Mouse (Mus musculus) heart, embryonic 16.5 days (tissue): ENCODE measurements at regions not wholly inside any gene's neighbourhood (a gene's known extent, or its start where the extent isn't known, plus 50 kb on each side); places are given as distances from the start of the nearest gene placed in this dataset.

Source experiments
- ATAC-seq: fragments of 200-750 bp; cut with Nextera tagmentation; replicated peaks from 2 replicates; pipeline ENCODE4 v1.8.0; 2017; ENCODE audit warnings: moderate number of reproducible peaks; ENCODE audit not compliant: insufficient read depth, low FRiP score; ENCODE audit errors: extremely low read depth
- H3K27ac ChIP-seq: fragments of 300-500 bp; sonication (generic); 2 replicates; pipeline ENCODE4 v1.5.1; 2014; ENCODE audit warnings: mild to moderate bottlenecking, low read length, control low read depth, moderate library complexity
- H3K27me3 ChIP-seq: fragments of 300-500 bp; sonication (generic); 2 replicates; pipeline ENCODE4 v1.6.1; 2014; ENCODE audit warnings: low read length, mixed read lengths; ENCODE audit not compliant: control insufficient read depth, insufficient read depth
- H3K36me3 ChIP-seq: fragments of 300-500 bp; sonication (generic); 2 replicates; pipeline ENCODE4 v1.6.1; 2014; ENCODE audit not compliant: control insufficient read depth, insufficient read depth
- H3K4me1 ChIP-seq: fragments of 300-500 bp; sonication (generic); 2 replicates; pipeline ENCODE4 v1.6.1; 2014; ENCODE audit warnings: low read length, mixed read lengths; ENCODE audit not compliant: control insufficient read depth, insufficient read depth
- H3K4me2 ChIP-seq: fragments of 300-500 bp; sonication (generic); 2 replicates; pipeline ENCODE4 v1.6.1; 2014; ENCODE audit warnings: low read depth, mild to moderate bottlenecking, control low read depth, low read length
- H3K4me3 ChIP-seq: fragments of 300-500 bp; sonication (generic); 2 replicates; pipeline ENCODE4 v1.5.1; 2014; ENCODE audit warnings: mild to moderate bottlenecking, control low read depth, low read length
- H3K9ac ChIP-seq: fragments of 300-500 bp; sonication (generic); 2 replicates; pipeline ENCODE4 v1.6.1; 2014; ENCODE audit warnings: low read length, control low read depth
- H3K9me3 ChIP-seq: fragments of 300-500 bp; sonication (generic); replicated peaks from 2 replicates; pipeline ENCODE4 v1.6.1; 2016; ENCODE audit warnings: low read length; ENCODE audit not compliant: control insufficient read depth
- WGBS: fragments of 180-500 bp; shearing (Covaris S2); extraction: QIAGEN DNeasy Blood & Tissue Kit; methylation state at CpG from one replicate; pipeline ENCODE4 v1.1.7; 2014; 5-methylcytosine and 5-hydroxymethylcytosine counted together

DNA sequence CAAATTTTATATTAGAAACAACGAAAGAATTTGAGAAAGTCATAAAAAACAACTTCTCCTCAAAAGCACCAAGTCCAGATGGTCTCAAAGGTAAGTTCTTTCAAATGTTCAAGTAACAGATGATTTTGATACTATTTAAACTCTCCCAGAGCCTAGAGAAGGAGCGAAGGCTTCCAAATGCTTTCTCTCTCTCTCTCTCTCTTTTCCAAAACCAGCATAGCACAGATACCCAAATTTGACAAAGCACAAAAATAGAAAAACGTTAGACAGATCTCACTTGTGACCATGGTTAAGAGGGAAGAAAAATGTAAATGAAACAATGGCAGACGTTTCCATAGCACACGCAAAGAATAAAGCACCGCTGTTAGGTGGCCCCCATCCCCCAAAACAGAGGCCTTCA lies 158.7 kb upstream of the Wscd1 start:
- H3K4me1 ChIP-seq, result no peaks in the 10 kb centered on the region
- no peaks in the 10 kb centered on the region for H3K36me3 ChIP-seq
- no peaks in the 10 kb centered on the region for H3K27me3 ChIP-seq
- no peaks in the 10 kb centered on the region for H3K9me3 ChIP-seq
- no peak overlapping the region for H3K9ac ChIP-seq
- no peak overlapping the region for H3K4me3 ChIP-seq
- ATAC-seq, result no peak
- H3K4me2 ChIP-seq, result no peak overlapping the region
- WGBS, result 79% methylated on average over 6 of the region's 6 CpGs
- H3K27ac ChIP-seq, result no peak overlapping the region

DNA sequence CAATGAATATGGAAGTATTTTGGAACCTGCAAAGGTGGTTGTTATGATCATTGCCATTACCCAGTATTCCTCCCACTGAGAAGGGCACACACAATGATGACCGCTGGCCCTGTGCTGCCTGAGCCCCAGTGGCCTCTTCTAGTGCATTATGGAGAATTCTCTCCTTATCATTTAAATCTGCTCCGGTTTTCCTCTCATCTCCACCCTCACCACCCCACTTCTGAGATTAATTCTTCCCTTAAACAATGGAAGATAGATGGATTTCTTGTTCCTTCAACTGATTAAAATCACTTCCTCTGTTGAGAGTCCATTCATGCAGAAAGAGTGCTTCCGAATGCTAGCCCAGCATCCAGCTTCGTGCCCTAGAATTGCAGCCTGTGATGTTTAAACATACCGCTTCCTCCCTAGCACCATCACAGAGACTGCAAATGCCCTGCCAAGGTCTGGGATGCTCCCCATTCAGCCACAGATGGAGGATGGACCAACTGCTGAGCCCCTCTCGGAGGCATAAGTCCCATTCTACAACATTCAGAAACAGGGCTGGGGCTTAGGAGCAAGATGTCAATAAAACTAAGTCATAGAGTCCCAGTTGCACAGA lies 155.4 kb upstream of the Wscd1 start:
- 67% methylated on average over 6 of the region's 6 CpGs for WGBS
- H3K9ac ChIP-seq, result no peak overlapping the region
- no peak for ATAC-seq
- H3K4me1 ChIP-seq, result no peaks in the 10 kb centered on the region
- no peaks in the 10 kb centered on the region for H3K9me3 ChIP-seq
- H3K27me3 ChIP-seq, result no peaks in the 10 kb centered on the region
- no peak overlapping the region for H3K27ac ChIP-seq
- no peak overlapping the region for H3K4me2 ChIP-seq
- no peak overlapping the region for H3K4me3 ChIP-seq
- no peaks in the 10 kb centered on the region for H3K36me3 ChIP-seq

DNA sequence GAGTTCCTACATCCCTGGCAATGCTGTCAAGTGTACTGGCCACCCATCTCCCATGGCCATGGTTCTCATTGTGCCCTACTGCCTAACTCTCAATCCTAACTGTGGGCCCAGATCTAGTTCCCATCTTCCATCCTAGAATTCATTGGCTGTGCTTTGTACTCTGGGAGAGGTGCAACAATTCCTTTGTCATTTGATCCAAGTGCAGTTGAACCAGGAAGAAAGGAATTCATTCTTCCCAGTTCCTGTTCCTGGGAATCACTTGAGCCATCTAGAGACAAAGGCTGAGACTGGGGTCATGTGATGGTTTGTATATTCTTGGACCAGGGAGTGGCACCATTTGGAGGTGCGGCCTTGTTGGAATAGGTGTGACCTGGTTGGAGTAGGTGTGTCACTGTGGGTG lies 152.0 kb upstream of the Wscd1 start:
- no peak for ATAC-seq
- WGBS, result 76% methylated on average over 1 of the region's 1 CpGs
- H3K27ac ChIP-seq, result no peak overlapping the region
- H3K9me3 ChIP-seq, result no peaks in the 10 kb centered on the region
- no peaks in the 10 kb centered on the region for H3K36me3 ChIP-seq
- H3K4me3 ChIP-seq, result no peak overlapping the region
- H3K4me1 ChIP-seq, result no peaks in the 10 kb centered on the region
- no peaks in the 10 kb centered on the region for H3K27me3 ChIP-seq
- H3K9ac ChIP-seq, result no peak overlapping the region
- no peak overlapping the region for H3K4me2 ChIP-seq

DNA sequence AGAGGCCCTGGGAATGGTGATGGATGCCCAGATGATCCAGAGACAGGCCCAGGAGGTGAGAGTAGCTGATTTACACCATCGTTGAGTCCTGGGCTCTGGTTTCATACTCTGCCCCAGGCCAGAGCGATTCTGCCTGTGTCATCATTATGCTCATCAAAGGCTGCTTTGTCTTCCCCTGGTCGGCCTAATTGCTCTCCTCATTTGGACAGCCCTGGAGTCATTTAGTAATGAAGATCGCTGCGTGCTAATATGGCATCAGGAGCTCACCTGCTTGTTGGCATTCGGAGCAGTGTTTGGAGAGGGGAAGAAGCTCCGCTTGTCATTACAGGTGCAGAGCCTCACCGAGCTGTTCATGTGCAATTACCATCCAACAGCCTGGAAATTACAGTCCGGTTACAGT lies 138.9 kb upstream of the Wscd1 start:
- H3K9ac ChIP-seq, result no peak overlapping the region
- H3K4me2 ChIP-seq, result no peak overlapping the region
- H3K27me3 ChIP-seq, result no peaks in the 10 kb centered on the region
- H3K36me3 ChIP-seq, result no peaks in the 10 kb centered on the region
- H3K4me1 ChIP-seq, result no peaks in the 10 kb centered on the region
- no peak overlapping the region for H3K4me3 ChIP-seq
- WGBS, result 81% methylated on average over 9 of the region's 9 CpGs
- no peak overlapping the region for H3K27ac ChIP-seq
- no peaks in the 10 kb centered on the region for H3K9me3 ChIP-seq
- no peak for ATAC-seq

DNA sequence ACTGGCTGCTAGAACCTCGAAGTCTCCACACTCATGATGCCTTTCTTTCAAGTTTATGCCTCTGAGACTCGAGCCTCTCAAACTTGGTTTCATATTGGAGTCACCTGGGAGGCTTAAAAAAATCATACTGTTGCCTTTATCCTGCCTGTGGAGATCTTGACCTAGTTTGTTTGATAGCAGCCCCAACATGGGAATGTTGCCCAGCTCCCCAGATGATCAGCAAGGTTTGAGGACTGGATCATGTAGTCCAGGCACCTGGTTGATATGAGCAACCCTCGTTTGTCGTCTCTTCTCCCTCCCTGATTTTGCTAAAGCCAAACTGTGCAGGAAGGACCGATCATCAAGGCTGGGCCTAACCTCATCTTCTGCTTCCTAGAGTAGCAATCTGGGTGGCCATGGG lies 134.2 kb upstream of the Wscd1 start:
- Histone ChIP-seq H3K36me3 (no peaks in the 10 kb centered on the region), H3K4me3 (no peak overlapping the region), H3K4me2 (no peak overlapping the region), H3K9me3 (no peaks in the 10 kb centered on the region), H3K4me1 (no peaks in the 10 kb centered on the region), H3K9ac (no peak overlapping the region), H3K27ac (no peak overlapping the region), H3K27me3 (no peaks in the 10 kb centered on the region)
- no peak for ATAC-seq
- 63% methylated on average over 5 of the region's 5 CpGs for WGBS

DNA sequence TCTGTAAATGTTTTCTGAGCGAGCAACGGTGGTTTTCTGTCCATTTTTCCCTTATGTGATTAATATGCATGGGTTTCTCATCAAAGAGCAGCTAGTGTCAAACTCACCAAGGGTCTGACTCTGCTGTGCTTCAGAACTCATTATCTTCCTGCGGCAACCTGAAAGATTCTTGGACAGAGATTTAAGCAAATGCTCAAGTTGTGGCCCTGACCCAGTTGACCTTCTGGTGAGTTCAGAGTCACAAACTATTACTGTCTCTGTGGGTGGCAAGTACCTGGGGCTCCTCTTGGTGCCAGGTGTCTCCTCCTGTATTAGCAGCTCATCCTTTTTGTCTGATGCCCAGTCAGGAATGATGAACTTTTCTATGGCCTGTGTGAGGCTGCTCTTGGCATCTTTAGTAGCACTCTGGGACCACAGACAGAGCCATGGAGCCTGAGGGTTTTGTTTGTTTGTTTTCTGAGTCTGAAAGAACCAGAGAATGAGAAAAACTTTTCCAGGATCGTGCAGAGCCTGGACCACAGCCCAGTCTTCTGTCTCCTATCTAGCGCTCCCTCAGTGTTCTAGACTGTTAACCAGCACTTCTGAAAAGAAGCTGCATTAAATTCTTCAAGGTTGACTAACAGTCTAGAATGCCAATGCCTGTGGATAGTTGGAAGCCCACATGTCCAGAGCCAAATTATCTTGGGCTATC lies 124.1 kb upstream of the Wscd1 start:
- no peak for ATAC-seq
- Histone ChIP-seq H3K4me1 (no peaks in the 10 kb centered on the region), H3K9ac (no peak overlapping the region), H3K4me3 (no peak overlapping the region), H3K27me3 (no peaks in the 10 kb centered on the region), H3K27ac (no peak overlapping the region), H3K9me3 (no peaks in the 10 kb centered on the region), H3K36me3 (no peaks in the 10 kb centered on the region), H3K4me2 (no peak overlapping the region)
- WGBS, result 70% methylated on average over 5 of the region's 5 CpGs

DNA sequence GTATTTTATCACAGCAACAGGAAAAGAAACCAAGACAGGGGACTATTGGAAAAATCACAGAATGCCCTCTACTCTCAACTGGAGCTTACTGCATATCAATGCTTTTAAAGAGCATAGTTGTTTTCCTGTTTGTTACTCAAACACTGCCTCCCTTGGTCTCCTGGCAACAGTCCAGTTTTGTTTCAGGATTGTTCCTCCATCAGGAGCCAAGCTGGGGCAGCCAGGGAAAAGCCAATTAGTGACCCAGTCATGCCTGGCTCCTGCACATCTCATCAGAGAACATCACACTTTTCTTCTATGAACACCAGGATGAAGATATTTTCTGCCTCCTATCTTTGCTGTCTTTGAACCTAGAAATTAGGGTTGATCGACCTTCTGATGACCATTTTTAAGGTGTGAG lies 113.6 kb upstream of the Wscd1 start:
- Histone ChIP-seq H3K9me3 (no peaks in the 10 kb centered on the region), H3K27me3 (no peaks in the 10 kb centered on the region), H3K9ac (no peak overlapping the region), H3K4me2 (no peak overlapping the region), H3K4me3 (no peak overlapping the region), H3K36me3 (no peaks in the 10 kb centered on the region), H3K4me1 (no peaks in the 10 kb centered on the region), H3K27ac (no peak overlapping the region)
- WGBS, result 72% methylated on average over 1 of the region's 1 CpGs
- no peak for ATAC-seq

DNA sequence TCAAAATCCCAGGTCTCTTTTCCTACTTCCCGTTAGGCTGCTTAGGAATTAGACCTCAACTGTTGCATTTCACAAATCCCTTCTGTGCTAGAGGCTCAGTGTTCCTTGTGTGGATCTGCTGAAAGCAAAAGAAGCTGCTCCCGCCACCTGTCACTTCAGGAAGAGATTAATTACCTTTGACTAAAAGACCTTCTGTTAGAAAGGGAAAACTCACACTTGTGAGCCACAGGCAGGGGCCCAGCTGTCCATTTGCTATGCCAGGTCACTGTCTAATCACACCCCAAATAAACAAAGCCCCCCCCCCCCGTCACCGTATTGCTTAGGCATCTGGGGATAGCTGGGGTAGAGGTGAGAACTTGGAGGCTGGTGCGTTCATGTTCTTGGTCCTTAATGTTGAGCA lies 112.9 kb upstream of the Wscd1 start:
- no peak overlapping the region for H3K4me2 ChIP-seq
- H3K27me3 ChIP-seq, result no peaks in the 10 kb centered on the region
- H3K4me1 ChIP-seq, result no peaks in the 10 kb centered on the region
- ATAC-seq, result no peak
- no peak overlapping the region for H3K4me3 ChIP-seq
- WGBS, result 22% methylated on average over 5 of the region's 5 CpGs
- H3K9ac ChIP-seq, result no peak overlapping the region
- no peaks in the 10 kb centered on the region for H3K9me3 ChIP-seq
- H3K36me3 ChIP-seq, result no peaks in the 10 kb centered on the region
- H3K27ac ChIP-seq, result no peak overlapping the region

DNA sequence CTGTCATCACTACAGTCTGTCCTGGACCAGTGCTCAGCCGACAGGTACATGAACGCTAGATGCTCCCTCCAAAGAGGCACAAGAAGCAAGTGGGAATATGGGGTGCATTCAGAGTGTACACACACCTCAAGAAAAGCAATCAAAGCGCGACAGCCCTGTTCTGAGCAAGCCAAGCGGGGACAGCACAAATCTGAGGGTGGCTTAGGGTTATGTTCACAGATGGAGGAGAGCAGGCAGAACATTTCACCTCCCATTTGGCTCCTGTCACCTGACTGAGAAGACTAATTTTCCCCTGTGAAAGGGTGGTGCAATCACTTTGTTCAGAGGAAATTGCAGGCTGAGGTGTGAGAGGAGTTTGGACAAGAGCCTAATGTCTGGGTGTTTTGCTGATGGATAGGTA lies 106.8 kb upstream of the Wscd1 start:
- WGBS, result 72% methylated on average over 5 of the region's 5 CpGs
- no peak overlapping the region for H3K4me3 ChIP-seq
- no peaks in the 10 kb centered on the region for H3K27me3 ChIP-seq
- ATAC-seq, result no peak
- H3K27ac ChIP-seq, result no peak overlapping the region
- H3K4me2 ChIP-seq, result no peak overlapping the region
- no peak overlapping the region for H3K9ac ChIP-seq
- no peaks in the 10 kb centered on the region for H3K36me3 ChIP-seq
- H3K4me1 ChIP-seq, result no peaks in the 10 kb centered on the region
- no peaks in the 10 kb centered on the region for H3K9me3 ChIP-seq
